Mouse (Mus musculus) neural tube, embryonic 14.5 days (tissue): Measurements from ENCODE around the gene Fbxw11. TPM values are rescaled to one million over a fixed set of nuclear protein-coding genes. Genes with fewer than 3 reads are reported as not detected.

Experiments used
- polyA plus RNA-seq: library from polyadenylated mRNA; unstranded; fragments of >200 nt; fragmentation: Nextera tagmentation; extraction: Ambion mirVana; gene quantifications from 2 replicates; pipeline ENCODE4 v1.2.1, GENCODE M21; 2014

The Fbxw11 gene
- polyA plus RNA-seq, 1 experiment from 2014 or later: 109 TPM

Other genes starting within 250 kb of the Fbxw11 start
- gene Ubtd2, start 187.4 kb upstream of the Fbxw11 start, polyA plus RNA-seq: 52.5 and 55.5 TPM in 2 replicates
- gene Efcab9, start 110.6 kb upstream of the Fbxw11 start, polyA plus RNA-seq: not detected in 2 replicates
- gene Stk10, start 109.4 kb upstream of the Fbxw11 start, polyA plus RNA-seq: 1.4 and 2.0 TPM in 2 replicates
- gene Smim23, start 181.9 kb downstream of the Fbxw11 start, polyA plus RNA-seq: not detected in 2 replicates